Mouse (Mus musculus) layer of hippocampus, adult 9-10 months (tissue): ENCODE measurements around the gene Apoc1.
"Not testable (repeated sequence)": the region's sequence is repeated elsewhere in the genome, so short reads cannot be mapped to it uniquely, and the experiment has no call there.

ENCODE experiments used
- DNase-seq: peaks from one replicate; pipeline ENCODE4 v3.0.0; 2022; ENCODE audit warnings: low spot score

Gene Apoc1

DNA sequence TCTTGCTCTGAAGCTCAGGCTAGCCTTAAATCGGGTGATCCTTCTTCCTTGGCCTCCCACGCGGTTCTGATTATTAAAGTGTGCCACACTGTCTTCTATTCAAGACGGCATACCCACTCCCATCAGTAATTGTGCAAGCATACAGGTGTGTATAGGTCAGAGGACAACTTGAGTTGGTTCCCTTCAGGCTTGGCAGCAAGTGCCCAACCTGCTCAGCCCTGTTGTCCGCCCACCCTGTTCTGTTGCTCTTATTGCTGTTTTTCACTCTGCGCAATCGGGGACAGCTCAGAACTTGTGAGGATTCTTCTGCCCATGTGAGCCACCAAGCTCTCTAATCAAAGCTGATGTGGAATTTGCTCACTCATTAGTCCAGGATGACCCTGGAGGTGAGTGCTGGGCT is 12.8 kb upstream of the Apoc1 start:
- no peak for DNase-seq

DNA sequence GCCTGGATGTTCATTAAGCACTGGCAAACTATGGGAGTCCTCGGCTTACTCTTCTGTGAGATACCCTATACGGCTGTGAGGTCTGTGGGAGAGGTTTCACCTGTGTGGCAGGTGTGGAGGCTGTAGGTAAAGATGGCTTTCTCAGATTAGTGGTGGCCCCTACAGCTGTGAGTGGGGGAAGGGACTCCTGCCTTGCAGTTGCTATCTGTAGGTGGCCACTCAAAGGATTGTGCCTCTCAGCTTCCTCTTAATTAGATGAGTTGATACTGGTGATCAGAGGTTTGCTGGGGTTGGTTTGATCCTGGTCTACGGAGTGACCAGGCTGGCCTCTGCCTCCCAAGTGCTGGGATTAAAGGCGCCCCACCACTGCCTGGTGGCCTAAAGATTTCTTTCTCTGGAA is 12.0 kb upstream of the Apoc1 start:
- no peak for DNase-seq

DNA sequence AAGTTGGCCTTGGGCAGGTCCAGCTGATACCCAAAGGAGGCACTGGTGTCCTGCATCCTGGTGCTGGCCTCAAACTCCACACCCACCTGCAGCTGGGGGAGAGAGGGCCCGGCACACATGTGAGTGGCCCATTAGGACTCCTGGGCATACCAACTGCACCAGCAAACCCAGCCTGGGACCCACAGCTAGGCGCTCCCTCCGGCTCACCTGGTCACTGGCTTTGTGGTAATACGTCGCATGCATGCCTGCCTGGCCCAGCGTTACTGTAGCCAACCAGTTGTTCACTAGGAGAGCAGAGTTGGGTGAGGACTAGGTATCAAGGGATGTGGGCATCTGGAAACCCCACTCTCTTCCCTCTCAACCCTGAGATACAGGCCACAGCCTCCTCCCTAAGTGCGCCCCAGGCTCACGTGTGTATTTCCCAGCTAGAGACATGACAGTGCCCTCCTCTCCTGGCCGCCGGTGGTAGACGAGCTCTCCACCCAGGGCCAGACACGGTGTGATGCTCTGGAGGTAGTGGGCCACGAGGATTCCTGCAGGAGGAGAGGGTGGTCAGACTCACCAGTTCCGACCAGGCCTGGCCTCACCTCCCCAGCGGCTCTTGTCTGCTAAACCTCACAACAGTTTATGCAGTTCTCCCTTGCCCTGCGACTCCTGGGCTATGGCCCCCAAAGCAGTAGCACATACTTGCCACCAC is 10.5 kb upstream of the Apoc1 start:
- no peak for DNase-seq

DNA sequence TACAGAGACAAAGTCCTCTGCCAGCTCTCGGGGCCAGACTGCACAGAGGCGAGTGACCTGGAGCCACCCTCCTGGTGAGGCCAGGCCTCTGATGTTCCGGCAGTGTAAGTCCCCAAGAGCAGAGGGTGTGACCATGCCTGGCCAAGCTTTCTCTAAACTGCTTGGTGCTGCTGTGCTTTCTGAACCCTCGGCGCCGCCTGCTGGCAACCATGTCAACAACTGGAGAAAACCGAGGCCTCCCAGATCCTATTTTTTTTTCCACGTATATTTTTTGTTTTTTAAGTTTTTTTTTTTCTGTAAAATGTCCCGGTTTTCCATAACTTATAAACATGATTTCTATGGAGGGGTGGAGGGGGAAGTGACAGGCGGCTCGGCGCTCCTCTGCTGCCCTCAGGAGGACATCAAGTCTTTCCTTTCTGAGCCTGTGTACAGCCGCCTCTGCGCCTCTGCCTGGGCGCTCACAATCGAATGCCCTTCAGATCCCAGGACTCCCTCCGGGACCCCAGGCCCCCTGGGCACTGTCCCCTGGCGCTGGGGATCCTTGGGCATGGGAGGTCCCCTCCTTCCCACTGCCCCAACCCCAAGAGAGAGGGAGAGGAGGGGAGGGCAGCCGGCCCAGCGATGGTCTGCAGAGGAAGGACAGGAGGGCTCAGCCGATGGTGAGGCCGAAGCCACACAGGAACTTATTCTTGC is 8.8 kb upstream of the Apoc1 start:
- DNase-seq = peak; percentile 69

DNA sequence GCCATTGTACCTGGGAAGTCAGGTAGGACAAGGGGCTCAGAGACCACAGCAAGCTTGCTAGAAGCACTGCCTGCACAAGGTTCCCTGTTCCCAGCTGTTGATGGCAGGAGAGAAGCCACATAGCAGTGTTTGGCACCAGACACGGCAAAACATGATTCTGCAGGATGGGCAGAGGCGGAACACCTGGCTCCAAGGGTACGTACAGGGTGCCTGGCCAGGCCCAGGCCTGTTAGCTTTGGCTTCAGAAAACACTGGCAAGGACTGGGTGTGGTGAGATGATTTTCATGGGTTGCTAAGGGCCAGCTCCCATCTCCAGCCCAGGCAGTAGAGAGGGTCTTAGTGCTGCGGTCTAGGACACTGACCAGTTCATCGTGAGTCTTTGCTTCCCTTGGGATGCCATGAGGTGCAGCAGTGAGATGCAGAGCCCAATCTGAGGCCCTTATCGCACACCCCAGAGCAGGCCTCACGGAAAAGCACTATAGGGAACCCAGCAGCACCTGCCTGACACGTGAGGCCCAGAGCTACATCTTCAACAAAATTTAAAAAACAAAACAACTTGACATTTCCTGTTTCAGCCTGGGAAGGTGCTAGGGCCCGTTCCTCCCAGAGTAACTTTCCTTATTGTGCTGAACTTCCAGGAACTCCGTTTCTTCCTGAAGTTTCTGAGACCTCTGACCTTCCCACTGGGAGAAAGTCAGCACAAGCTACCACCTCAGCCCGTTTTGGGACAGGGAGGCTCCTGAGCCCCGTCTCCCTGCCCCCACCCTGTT is 8.0 kb upstream of the Apoc1 start:
- DNase-seq = no peak

DNA sequence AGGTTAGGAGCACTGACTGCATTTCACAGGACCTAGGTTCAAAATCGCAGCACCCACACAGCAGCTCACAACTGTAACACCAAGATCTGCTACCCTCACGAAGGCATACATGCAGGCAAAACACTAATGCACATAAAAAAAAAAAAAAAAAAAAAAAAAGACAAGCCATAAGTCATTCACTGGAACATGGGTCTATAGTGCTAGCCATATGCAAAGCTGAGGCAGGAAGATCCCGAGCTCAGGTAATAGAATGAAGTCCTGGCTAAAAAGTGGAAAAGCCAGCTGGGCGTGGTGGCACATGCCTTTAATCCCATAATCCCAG is 7.3 kb upstream of the Apoc1 start:
- DNase-seq = no peak

DNA sequence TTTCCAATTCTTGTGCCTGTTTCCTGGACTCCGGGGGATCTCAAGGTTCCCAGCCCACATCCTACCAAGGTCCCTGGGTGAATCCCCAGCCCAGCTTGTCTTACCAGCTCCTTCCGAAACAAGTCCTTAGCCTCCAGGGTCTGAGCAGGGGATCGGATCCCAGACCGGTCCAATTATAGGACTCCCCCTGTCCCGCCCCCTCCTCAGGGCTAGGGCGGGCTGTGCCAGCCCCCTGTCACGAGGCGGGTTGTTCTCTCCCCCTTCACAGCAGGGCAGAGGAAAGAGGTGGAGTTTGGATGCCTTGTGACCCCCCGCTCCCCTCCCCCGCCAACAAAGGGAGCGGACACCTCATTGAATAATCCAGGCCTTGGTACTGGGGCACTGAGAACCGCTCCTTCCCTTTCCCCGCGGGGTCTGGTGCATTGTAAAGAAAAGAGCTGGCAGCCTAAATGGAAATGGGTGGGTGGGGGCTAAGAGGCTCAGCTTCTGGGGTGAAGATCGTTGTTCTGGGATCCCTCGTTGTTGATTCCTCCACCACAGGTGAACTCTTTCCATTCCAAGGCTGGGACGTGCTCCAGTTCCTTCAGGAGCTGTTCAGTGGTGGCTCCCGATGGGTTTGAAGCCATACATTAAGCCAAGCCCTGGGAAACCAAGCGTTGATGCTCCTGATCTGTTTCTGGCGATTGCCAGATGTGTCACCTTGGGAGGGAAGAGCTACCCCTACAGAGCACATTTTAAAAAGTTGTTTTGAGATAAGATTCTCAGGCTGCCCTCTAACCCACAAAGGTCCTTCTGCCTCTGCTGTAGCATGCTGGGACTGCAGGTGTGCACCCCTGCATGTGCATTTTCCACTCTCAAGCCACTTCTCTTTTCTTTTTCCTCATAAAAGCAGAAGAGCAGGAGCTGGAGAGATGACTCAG is 6.7 kb upstream of the Apoc1 start, which contains the start of gene Apoe:
TSS of gene Apoe (minus strand) at position 282 of the 920 bp plus-strand sequence.
- DNase-seq = no peak

DNA sequence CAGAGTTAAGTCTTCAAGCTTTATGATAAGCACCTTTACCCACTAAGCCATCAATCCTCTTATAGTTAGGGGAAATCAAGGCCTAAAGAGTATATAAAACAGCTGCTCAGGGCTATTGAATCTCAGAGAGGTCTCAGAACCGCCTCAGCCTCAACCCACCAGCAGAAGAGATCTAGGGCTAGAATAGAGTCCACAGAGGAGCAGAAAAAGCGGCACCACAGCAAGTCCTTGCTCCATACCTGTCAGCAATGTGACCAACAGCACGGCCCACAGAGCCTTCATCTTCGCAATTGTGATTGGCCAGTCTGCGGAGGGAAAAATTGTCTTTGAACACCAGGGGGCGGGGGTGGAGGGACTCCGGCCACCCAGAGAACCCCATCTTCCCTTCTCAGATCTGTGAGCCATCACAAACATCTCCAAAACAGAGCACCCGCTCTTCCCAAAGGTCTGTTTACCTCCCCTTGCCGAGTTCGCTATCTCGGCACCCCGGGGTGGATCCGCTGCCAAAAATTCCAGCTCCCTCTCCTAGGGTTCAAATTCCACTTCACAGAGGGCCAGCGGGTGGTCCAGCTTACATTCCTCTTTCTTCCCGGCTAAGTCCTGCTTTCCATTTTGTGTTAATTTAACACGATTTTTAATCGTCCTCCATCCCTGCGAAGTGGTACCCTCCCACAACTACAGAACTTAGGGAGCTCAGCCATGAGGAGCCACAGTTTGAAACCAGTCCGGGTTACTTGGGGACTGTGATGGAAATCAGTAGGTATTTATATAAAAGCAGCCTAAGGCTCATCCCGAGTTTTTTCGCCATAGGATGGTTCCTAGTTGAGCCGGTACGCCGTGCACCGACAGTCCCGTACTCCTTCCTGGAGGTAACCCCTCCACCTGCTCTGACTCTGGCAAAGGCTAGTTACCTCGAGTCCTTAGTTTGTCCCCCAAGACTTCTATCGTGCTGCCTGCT is 5.8 kb upstream of the Apoc1 start:
- no peak for DNase-seq

DNA sequence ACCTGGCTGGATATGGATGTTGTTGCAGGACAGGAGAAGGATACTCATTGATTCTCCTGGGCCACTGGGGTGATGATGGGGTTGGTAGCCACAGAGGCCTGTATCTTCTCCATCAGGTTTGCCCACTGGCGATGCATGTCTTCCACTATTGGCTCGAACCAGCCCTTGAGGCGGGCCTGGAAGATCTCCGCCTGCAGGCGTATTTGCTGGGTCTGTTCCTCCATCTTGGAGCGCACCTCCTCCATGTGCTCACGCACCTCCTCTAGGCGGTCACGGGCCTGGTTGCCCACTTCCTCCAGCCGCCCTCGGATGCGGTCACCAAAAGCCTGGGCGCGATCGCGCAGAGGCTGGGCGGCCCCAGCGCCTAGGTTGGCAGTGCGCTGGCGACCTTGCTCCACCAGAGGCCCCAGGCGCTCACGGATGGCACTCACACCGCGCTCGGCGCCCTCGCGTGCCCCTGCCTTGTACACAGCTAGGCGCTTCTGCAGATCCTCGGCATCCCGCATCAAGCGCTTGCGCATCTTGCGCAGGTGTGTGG is 3.9 kb upstream of the Apoc1 start:
- no peak for DNase-seq

DNA sequence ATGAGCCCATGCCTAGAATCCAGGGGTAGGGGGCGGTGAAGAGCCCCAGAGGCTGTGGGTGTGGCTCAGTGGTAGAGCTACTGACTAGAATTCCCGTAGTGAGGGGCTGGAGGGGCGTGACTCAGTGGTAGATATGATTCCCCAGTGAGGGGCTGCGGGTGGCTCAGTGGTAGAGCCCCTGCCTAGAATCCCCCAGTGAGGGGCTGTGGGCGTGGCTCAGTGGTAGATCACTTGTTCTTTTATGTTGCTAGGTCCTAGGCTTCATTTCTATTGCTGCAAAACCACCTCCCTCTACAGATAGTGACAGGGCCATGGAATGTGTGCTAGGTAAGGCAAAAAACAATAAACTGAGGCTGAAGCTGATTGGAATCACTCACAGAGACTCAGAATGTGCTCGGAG is 3.4 kb upstream of the Apoc1 start:
- DNase-seq = no peak

DNA sequence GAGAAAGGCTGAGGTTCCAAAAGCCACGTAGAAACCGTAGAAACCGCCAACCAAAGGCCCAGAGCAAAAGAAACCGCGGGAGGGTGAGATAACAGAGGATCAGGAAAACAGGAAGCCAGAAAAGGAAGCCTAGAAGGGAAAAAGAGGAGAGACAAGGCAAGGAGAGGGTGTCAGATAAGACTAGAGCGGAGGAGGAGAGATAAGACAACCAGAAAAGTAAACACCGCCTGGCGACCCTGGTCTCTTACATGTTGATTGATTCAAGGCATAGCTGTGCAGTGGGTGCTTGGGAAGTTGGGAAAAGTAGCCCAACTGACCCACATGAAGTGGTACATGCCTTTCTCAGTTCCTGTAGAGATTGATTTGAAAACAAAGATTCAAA is 2.7 kb upstream of the Apoc1 start:
- no peak for DNase-seq

DNA sequence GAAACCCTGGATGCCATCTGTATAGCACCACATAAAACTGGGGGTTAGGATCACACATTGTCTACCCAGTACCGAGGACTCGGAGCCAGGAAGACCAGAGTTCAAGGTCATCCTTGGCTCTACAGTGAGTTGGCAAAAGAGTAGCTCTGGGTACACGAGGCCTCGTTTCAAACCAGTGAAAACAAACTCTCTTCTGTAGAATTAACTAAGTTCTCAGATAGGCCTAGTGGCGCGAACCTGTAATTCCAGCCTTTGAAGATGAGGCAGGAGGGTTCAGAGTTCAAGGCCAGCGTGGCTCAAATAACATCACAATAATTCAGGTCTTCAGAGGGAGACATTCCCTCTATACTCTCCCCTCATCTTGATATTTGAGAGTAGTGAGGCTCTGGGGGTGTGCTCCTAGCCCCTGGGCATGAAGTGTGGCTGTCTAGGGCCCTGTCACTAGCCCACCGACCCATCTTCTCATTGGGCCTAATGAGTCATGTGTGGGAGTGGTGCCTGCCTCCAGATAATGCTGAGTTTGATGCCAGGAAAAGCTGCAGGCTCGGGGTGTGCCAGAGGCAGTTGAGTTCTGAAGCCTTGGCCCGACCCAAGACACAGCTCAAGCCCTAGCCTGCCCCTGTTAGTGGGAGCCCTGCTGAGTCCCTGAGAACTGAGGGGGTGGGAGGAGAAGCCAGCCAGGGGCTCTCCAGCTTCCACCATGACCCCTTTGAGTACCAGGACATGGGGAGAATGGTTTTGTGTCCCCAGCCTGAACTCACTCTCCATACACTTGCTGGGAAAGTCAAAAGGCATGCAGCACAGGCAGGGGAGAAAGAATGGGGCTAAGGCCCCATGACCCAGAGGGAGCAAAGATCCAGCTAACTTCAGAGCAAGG is 2.1 kb upstream of the Apoc1 start:
- DNase-seq = no peak

DNA sequence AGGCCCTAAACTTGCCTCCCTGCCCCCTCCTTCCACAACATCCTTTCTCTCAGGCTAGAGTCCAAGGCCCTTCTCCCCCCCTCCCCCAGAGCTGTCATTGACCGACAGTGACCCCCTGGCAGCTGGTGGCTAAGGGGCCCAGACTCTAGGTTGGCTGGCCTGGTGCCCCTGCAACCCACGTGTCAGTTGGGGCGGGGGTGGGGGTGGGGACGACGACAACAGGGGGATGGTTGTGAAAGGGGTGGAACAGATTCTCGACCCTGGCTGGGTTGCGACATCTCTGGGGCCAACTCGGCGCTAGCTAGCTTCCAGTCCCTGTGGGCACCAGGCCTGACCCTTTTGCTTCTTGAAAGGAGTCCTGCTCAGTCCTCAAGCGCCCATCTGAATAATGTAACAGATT is 961 bp upstream of the Apoc1 start:
- DNase-seq = no peak

DNA sequence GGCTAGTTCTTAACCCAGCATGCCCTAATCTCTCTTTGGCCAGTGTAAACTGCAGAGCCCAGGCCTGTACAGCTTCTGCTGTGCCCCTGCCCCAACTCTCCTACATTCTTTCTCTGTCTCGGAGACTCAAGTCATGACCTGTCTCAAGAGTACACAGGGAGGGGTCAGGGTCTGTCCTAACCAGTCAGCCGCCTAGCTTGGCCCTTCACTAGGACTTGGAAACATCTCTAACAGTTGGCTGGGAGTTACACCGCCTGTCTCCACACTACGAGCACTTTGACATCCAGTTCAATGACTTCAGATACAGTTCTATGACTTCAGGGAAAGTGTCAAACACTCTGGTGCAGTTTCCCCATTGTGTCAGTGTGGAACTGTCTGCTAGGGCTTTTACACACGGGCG is 1.0 kb downstream of the Apoc1 start:
- no peak for DNase-seq

DNA sequence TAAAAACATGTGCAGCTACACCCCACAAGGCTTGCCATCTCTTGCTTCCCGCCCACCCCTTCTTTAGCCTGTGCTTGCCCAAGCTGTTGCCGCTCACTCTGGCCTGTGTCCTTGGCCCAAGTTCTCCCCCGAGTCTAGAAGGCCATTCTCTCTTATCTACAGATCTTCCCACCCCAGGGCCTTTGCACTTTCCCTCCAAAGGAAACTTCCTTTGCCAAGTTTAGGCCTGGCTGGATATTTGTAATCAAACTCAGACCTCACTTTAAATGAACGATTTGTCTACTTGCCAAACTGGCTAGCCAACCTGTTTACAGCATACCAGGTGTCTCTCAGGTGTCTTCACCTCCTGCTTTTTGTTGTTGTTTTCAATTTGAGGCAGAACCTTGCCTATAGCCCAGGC is 1.6 kb downstream of the Apoc1 start:
- no peak for DNase-seq

DNA sequence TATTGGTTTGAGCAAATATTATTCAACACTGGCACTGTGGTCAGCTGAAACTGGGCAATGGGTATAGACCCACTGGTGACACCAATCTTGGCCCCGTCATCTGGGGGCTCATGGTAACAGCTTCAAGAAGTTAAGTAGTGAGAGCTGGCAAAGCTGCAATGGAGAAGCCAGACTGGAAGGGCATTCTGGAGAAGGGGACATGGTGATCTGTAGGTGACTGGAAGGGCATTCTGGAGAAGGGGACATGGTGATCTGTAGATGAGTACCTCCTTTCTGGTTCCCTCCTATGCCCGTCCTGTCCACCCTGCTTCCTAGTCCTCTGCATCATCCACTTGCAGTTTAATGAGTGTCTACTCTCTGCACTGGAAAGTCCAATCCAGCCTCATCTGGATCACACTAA is 3.8 kb downstream of the Apoc1 start:
- no peak for DNase-seq

DNA sequence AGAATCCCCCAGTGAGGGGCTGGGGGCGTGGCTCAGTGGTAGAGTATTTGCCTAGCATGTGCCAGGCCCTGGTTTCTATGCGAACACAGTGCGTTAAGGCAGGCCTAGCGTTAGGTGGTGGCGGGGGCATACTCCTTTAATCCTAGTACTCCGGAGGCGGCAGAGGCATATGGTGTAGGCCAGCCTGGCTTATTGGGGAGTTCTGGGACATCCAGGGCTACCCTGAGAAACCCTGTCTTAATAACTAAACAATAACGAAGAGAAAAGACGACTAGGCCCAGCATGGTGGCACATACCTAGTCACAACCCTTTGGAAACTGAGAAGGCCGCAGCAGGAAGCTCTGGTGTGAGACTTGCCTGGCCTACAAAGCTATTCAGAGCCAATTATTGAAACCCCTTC is 4.4 kb downstream of the Apoc1 start:
- no peak for DNase-seq

DNA sequence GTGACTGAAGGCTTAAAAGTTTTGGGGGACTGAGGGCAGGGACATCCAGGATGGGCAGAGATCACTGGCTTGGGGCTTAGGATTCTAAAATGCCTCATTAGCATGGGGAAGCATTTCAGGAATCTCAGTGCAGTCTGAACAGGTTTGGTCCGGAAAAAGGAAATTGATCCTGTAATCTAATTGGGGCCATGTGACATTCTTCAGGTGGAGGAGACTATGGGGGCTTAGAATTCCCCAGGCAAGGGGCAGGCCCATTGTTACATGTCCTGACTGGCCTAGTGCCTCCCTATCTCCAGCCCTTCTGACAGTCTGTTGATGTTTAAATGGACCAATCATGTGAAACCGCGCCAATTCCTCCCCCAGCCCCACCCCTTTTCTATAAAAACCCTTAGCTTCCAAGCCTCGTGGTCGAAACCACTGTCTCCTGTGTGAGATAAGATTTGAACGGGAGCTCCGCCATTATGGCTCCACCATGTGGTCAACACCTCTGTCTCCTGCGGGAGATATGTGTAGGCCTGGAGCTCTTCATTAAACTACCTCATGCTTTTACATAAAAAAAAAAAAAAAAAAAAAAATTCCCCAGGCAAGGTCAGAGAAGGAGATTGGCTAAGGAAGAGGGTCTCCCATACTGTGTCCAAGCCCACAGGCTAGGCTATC is 5.4 kb downstream of the Apoc1 start:
- not testable (repeated sequence) for DNase-seq

DNA sequence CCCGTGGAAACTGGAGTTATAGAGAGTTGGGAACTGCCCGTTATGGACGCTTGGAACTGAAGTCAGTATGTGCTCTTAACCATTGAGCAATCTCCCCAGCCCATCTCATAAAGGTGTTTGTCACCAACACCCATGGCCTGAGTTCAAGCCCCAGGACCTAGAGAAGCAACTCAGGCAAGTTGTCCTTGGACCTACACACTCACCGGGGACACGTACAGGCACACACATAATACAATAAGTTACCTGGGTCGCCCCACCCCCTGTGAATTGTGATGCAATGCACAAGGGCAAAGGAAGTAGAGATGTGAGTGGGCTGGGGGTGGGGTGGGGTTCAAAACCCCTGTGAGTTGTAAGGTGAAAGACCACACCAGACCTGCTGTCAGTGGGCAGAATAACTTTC is 5.9 kb downstream of the Apoc1 start:
- no peak for DNase-seq
